Mouse (Mus musculus): ENCODE measurements around the gene Mrpl20. TPM values are rescaled to one million over a fixed set of nuclear protein-coding genes. Genes with fewer than 3 reads are reported as not detected.
"Not testable (repeated sequence)": the region's sequence is repeated elsewhere in the genome, so short reads cannot be mapped to it uniquely, and the experiment has no call there.

The Mrpl20 gene
- total RNA-seq, 2 experiments from 2014 or later, result 50.3 to 54.0 TPM

DNA sequence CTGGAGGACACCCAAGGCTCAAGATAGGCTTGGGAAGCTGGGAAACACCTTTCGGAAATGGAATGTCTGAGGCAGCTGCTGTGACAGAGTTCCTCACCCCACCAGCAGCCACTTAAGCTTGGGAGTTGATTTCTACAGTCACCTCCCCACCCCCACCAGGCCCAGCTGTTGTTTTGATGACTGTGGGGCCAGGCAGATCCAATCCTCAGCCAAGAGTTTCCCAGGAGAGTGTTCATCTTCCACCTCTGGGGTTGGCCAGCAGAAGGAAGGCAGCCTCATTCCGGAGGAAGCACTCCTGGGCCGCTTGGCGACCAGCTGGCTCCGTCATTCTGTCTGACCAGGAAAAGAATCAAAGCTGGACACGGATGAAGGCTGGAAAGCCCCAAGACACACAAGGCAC is 21.8 kb upstream of the Mrpl20 start:
- peak; percentile 94 for DNase-seq (ENCODE audit: low spot score)

DNA sequence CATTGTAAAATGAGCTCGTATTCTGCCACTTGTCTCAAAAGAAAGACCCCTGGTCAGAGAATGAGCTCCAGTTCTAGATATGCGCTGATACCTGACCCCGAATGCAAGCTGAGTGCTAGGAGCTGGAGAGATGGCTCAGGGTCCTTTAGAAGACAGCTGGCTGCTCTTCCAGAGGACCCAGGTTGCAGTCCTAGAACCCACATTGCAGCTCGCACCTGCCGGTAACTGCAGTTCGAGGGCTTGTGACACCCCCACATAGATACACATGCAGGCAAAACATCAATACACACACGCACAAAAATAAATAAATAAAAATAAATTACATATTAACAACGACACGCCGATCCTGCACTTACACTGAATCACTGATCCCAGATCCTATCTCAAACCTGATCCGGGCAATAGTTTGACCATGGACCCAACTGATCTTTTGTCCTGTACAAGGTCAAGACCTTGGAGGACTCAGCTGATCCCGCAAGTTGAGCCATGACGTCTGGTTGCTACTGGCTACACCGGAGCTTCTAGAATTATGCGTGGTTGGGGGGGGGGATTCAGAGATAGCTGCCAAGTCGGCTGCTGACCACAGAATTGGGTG is 19.1 kb upstream of the Mrpl20 start:
- DNase-seq (ENCODE audit: low spot score), result no peak

DNA sequence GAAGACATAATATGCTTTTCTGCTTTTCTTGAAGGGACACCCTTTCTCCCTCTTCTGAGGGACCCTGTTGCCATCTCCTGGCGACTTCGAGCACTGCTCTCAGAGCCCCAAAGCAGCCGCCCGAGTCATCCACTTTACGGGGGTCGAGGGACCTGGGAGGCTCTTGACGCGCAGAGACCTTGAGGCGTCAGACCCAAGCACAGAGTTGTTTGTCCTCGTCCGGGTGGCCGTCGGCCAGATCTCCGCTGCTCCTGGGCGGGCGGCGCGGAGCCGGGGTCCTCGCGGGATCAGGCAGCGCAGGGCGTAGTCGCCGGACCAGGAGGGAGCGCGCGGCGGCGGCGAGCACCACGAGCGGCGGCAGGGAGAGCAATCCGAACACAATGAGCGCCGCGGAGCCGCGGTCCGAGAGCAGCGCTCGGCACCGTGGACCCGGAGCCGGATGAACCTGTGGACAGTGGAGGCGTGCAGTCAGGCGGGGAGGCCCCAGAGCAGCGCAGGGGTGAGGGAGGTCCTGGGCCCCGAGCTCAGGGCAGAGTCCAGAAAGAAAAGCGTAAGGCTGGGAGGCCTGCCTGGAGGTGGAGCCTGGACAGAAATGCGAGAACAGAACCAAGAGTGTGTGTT is 18.5 kb upstream of the Mrpl20 start:
- peak; percentile 89 for DNase-seq (ENCODE audit: low spot score)

DNA sequence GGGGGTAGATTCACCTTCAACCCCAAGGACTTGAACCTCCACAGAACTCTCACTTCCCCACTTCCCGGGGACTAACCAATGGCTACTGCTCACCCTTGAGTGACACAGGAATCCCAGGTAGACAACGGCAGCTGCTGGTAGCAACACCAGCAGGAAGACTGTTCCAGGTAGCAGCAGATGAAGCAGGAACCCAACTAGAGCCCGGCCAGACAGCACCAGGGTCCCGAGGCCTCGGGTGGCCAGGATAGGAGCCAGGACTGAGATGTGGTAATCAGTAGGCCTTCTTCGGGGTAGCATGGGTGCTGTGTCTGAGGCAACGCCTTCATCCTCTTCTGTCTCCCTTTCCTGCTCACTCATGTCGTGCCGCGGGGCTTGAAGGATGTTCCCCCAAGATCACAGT is 17.4 kb upstream of the Mrpl20 start:
- DNase-seq (ENCODE audit: low spot score), result no peak

DNA sequence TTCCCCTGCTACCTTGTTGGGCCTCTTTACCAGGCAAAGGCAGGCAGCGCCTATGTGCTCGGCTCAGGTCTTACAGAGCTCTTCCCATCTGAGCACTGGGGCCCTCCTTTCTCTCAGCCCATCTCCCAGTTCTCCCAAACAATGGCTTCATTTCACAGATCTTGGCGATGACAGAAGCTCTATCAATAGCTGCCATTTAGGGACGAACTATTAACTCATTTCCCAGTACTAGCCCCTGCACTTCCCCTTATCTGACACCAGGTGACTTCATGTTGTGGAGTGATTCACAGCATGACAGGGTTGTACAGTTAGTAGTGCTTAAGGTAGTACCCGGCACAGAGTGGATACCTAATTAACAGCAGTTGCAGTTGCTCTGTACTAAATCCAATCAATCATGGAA is 16.9 kb upstream of the Mrpl20 start, which contains the start of gene Tmem88b:
TSS of gene Tmem88b (minus strand) at position 56 of the 400 bp plus-strand sequence.
- no peak for DNase-seq (ENCODE audit: low spot score)

DNA sequence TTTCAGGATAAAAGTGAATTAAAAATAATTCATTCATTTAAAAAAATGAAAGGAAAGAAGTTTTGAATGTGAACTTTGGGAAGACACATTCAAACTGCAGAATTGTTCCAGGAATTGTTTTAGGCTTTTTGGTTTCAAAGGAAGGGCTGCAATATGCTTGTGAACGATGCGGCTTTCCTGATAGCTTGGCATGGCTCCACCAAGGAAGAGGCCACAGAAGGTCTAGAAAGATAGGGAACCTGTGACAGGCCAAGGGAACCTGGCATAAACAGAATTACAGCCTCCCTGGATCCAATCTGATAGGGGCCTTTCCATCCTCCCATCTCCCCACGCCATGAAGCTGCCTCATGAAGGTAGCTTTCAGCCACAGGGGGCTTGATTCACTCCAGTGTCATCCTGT is 14.4 kb upstream of the Mrpl20 start:
- no peak for DNase-seq (ENCODE audit: low spot score)

DNA sequence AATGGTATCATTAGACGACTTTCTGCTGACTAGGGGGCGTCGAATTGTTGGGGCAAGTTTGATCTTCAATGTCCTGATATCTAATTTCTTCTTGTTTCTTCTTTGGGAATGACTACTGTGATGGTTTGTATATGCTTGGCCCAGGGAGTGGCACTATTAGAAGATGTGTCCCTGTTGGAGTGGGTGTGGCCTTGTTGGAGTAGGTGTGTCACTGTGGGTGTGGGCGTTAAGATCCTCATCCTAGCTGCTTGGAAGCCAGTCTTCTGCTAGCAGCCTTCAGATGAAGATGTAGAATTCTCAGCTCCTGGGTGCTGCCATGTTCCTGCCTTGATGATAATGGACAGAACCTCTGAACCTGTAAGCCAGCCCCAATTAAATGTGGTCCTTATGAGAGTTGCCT is 13.8 kb upstream of the Mrpl20 start:
- DNase-seq (ENCODE audit: low spot score), result not testable (repeated sequence)

DNA sequence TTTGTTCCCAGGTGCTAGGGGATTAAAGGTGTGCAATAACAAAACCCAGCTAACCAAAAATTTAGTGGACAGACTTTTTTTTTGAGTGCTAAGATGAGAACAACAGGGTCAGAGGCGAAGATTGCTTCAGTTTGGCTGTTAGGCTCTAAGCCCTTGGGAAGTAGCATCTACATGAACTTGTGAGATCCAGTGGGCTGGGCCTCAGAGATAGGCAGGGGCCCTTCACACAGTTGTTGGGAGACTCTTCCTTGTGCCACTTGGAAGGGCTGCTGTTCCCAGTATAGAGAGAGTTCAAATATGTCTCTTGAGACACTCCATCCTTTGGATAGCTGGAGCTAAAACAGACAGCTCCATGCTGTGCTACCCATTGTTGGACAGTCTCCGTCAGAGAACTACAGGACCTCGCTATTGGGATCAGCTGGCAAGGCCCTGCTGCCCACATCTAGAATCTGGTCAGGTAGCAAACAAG is 12.6 kb upstream of the Mrpl20 start, which contains the start of gene Ankrd65:
TSS of gene Ankrd65 (plus strand) at position 419 of the 469 bp plus-strand sequence.
- DNase-seq (ENCODE audit: low spot score), result no peak

DNA sequence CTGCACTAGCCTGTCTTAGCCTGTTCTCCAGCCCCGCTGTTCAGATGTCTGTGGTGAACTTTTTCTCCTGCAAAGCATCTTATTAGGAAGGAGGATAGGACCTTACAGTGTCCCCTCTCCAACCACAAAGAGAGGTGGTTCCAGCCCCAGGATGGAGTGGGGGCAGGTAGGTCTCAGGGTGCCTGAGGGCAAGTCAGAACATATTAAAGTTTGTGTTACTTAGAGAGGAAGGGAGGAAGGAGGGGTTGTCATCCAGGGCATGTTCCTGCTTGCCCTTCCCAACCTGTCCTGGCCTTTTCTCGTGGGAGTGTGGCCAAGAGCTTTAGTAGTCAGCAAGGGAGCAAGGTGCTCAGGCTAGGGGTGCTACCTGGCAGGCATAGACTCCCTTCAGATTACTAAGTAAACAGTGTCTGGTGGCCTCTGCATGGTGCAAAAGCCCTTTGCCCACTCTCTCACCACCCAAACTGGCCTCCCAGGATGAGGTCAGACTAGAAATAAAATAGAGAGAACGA is 12.0 kb upstream of the Mrpl20 start:
- DNase-seq (ENCODE audit: low spot score), result no peak

DNA sequence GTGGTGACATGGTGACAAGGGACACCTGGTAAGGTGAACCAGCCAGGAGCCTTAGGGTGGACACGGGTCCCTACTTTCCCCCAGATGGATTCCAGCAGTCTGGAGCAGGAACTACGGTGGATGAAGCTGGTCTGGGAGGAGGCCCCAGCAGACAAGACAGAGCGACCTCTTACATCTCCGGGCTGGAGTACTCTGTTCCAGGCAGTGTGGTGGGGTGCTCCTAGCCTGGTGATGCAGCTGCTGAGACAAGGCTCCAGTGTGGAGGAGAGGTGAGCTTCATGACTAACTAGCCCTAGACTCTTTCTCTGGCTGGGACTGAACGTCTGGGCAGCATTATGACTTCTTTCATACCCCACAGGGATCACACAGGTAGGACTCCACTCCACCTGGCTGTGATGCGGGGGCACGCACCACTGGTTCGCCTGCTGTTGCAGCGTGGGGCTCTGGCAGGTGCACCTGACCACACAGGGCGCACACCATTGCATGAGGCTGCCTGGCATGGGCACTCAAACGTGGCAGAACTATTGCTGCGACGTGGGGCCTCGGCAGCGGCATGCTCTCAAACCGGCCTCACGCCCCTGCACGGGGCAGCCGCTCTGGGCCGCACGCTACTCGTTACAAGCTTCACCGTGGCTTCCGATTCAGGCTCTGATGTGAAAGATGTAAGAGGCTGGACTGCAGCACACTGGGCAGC is 11.3 kb upstream of the Mrpl20 start:
- DNase-seq (ENCODE audit: low spot score), result no peak

DNA sequence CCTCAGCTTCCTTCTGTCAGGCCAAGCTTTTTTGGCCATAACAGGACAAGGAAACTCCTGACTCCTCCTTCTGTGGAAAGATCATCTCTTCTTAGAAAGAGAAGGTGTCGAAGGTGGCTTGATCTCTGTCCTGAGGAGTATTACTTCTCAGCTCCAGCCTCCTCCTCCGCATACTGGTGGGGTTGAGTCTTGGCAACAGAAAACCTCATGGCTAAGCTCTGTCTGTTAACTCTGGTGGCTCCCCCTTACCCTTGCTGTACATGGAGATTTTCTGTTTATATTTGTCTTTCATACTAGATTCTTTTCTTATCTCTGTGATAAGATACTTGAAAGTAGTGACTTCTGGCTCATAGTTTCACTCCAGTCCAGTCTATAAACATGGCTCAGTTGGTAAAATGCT is 8.9 kb upstream of the Mrpl20 start:
- DNase-seq (ENCODE audit: low spot score), result no peak

DNA sequence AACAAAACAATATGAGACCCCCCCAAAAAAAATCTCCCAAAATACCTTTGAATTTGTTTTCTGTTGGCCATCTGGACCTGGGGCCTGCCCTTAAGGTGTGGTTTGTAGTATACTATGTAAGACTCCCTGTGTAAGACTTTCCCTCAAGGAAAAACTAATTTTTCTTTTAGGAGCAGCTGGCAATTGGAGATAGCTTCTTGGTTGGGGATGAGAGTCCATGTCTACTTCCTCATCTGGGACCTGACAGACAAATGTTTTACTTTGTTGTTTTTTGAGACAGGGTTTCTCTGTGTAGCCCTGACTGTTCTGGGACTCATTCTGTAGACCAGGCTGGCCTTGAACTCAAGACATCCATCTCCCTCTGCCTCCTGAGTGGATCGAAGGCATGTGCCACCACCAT is 603 bp upstream of the Mrpl20 start:
- no peak for DNase-seq (ENCODE audit: low spot score)

DNA sequence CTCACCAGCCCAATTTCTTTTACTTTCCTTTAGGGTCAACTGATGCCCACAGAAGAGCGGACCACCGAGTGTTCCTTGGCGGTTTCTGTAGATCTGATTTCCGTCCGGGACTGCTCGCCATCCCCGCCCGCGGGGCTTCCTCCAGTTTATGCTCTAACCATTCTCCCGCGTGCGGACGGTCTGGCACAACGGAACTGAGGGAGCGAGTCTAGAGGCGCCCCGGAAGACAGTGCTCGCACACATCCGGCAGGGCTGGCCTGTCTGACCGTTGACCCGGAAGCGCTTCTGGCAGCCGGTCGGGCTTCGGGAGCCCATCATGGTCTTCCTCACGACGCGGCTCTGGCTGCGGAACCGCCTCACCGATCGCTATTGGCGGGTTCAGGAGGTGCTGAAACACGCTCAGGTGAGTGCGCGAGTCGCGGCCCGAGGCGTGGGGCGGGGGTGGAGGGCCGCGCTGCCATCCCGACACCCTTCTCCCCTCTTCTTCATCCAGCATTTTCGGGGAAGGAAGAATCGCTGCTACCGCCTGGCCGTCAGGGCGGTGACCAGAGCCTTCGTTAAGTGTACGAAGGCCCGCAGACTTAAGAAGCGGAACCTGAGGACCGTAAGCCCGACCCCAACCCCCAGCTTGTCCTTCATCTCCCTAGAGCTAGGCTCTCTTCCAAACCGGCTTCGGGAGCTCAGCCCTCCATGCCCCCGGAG is 813 bp downstream of the Mrpl20 start:
- DNase-seq (ENCODE audit: low spot score), result peak; percentile 97

DNA sequence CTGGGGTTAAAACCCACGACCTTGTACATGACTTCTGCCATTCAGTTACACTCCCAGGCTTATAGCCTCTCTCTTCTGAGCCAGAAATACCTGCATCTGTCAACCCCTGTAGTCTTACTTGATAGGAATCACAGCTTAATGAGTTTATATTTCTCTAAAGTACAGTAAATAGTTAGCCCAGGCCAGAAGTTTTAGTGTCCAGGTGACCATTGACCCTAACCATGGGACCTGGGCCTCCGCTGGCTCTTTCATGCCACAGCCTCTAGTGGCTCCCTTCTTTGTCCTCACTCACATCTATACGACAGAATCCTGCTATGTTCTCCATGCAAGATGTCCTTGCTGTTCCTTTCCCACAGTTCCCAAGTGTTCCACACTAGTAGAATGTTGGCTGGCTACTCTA is 5.2 kb downstream of the Mrpl20 start:
- DNase-seq (ENCODE audit: low spot score), result no peak

DNA sequence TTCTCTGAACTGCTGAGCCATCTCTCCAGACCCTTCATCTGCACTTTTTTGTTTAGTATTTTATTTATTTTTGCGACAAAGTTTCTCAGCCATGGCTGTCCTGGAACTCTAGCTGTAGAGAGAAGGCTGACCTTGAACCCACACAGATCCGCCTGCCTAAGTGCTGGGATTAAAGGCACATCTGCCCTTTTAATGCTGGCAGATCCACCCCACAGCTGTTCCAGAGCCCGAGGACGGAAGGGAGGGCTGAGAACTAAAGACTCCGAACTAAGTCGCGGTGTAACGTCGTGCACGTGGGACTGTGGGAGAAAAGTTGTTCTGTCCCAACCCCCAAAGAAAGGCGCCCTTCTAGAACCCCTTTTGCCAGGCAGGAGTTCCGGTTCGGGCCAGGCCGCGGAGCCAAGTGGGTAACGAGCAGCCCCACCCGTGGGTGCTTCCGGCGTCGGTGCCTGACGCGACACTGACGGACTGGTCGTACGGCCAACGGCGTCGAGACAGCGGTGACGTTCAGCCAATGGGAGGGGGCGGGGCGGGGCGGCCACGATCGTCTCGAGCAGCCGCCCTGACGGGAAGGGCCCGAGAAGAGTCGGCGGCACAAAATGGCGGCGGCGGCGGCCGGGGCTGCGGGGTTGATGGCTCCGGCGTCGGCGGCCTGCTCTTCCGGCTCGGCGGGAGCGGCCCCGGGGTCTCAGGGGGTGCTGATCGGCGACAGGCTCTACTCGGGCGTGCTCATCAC is 9.4 kb downstream of the Mrpl20 start, which contains the start of gene Ccnl2:
TSS of gene Ccnl2 (plus strand) at position 561 of the 736 bp plus-strand sequence.
- DNase-seq (ENCODE audit: low spot score), result peak; percentile 94

DNA sequence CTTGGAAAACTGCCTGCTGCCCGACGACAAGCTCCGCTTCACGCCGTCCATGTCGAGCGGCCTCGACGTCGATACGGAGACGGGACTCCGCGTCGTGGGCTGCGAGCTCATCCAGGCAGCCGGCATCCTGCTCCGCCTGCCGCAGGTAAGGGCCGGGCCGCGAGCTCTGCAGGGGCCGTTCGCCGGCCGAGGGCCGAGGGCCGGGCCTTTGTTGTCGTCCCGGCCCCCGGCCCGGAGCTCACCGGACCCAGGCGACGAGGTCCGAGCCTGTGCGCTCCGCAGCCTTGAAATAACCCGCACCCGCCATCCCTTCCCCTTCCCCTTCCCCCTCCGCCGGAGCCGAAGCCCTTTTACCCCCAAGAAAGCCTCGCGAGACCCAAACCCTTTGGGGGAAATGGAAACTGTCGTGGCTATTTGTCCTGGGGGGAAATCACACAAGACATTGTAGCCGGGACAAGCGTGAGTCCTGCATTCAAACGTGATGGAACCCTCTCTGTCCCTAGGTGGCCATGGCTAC is 10.0 kb downstream of the Mrpl20 start:
- DNase-seq (ENCODE audit: low spot score), result no peak

DNA sequence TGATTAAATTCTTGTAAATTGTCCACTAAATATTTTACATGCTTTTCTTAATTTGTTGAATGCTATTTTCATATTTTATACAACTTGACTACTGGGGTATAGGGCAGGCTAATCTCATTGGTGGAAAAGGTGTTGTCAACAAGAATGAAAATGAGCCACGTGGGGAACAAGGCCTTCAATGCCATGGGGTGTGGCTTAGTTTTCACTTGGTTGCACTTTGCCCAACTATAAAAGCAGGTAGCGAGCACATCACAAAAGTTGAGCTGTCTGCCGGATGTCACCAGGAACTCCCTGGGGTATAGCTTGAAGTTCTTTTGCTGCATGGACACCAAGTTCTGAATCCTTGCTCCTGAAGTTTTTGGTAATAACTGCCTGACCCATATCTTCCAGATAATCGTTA is 14.9 kb downstream of the Mrpl20 start:
- no peak for DNase-seq (ENCODE audit: low spot score)

DNA sequence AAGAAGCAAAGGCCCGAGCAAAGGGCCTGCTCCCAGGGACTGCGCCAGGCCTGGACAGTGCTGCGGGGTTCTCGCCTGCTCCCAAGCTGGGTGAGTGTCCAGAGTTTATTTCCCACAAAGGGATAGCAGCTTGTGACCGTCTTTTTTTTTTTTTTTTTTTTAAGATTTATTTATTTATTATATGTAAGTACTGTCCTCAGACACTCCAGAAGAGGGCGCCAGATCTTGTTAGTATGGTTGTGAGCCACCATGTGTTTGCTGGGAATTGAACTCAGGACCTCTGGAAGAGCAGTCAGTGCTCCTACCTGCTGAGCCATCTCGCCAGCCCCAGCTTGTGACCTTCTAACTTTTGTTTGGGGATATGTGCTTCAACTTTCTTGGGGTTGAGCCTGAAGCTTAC is 18.3 kb downstream of the Mrpl20 start:
- no peak for DNase-seq (ENCODE audit: low spot score)

DNA sequence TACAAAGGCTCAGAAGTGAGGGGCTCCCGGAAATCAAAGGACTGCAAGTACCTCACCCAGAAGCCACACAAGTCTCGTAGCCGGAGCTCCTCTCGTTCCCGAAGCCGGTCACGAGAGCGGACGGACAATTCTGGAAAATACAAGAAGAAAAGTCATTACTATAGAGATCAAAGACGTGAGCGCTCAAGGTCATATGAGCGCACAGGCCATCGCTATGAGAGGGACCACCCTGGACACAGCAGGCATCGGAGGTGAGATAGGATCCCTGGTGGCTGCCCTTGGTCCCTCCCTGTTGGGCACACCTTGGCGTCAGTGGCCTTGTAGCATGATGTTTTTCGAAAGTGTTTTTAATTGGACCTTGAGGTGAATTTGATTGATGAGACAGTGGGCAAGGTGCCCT is 20.8 kb downstream of the Mrpl20 start:
- DNase-seq (ENCODE audit: low spot score), result no peak

DNA sequence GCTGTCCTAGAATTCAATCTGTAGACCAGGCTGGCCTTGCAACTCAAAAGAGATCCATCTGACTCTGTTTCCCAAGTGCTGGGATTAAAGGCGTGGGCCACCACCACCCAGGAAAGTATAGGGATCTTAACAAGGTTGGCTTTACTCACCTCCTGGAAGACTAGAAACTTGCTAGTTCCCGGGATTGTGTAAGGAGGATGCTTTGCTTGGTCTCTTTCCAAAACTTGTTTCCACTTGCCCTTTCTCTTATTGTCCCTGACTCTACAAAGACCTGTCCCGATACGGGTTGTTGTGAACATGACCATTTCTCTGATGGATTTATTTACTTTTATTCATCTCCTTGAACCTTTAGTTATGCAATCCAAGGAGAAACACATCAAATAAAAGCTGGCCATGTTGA is 27.2 kb downstream of the Mrpl20 start:
- no peak for DNase-seq (ENCODE audit: low spot score)

DNA sequence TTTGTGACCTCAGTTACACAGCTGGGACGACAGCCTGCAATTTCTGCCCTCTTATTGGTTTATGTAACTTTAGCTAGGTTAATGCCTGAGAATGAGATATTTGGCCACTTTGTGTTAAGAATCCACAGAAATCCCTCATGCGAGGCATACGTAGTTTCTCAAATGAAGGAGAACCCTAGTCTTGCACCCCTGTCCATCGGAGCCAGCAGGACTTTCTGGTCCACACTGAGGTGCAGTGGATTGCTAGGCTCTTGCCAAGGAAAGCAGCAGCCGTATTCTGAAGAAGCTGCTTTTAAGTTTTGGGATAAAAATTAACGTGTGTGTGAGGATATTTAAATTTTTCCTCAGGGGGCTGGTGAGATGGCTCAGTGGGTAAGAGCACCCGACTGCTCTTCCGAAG is 27.9 kb downstream of the Mrpl20 start:
- DNase-seq (ENCODE audit: low spot score), result no peak
